Mouse (Mus musculus): ENCODE results near the gene Pik3c2g.

The Pik3c2g gene

DNA sequence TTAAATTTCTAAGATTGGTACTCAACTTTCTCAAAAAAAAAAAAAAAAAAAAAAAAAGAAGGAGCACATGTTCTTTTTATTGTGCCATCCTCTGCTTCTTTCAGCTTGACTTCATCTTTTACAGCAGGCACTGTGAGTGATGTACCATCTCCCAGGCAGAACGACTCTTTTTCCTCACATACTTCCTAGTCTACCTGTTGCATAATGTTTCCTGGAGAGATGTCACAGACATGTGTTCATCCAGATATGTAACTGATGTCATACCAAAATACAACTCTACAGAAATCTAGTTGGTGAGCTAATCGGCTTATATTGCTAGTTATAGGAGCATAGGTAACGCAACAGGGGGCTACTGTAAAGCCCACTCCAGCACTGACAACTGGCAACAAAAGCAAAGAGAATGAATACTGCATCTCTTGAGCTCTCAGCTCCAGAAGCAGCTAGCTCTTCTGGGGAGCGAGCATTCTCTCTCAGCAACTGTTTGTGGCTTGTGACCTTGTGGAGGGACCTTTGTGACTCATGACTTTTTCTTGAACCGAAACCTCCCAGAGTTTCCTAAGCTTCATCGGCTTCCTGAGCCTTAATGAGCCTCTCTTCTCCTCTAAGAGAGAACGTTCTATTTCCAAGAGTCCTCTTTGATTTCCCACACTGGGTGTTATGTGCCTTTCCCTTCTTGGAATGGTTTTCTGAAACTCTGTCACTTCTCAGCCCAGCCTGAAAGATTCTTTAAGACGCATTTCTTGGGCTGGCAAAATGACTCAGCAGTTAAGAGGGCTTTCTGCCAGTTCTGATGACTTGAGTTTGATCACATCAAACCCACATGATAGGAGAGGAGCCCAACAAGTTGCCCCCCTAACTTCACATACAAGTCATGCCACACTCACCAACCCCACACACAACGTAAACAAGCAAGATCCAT is 148.9 kb downstream of the Pik3c2g start:
- no peak for DNase-seq

DNA sequence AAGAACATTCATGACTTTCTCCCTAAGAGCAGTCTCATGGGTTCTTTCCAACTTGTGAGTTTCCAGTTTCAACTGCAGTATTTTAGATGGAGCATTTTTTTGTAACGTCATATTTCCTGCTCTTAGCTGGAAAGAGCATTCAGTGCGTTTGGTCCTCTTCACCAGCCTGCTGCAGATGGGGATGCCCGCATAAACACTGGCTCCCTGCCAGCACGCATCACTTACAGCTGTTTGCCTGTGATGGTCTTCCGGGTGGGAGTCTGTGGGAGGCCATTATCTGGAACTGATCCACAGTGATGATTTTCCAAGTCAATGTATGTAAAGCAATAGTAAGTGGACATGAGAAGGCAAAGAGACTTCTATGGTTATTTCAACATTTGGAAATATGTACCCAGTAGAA is 151.3 kb downstream of the Pik3c2g start:
- peak; percentile 23 for DNase-seq

GRCm38 (mm10) chr6:139742693-139743432 is 155.8 kb downstream of the Pik3c2g start:
- DNase-seq = no peak

DNA sequence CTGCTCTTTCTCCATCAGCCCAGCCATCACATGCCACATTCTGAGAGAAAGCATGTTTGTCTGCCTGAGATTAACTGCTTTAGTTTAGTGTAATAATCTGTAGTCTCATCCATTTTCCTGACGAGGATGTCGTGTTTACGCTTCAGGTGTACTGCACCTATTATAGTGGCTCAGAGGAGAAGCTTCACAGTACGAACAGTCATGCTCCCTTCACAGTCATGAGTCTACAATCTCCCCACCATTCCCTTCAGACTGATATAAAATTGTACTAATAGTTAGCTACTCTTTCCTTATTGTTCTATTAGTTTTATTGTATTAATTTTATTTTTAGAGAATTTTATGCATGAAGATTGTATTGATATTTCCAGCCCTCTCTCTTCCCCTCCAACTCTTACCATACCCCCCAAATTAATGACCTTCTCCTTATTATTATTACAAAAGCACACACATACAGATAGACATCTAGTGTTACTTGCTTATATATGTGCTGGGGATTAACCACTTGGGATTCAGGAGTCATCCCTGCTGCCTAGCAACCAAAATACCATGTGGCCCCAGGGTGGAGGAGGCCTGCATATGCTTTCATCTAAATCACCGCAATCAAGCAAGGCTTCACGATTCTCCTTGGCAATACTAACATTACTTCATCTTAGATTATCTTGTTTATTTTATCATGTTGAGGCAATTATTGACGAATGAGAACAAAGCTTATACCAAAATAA is 159.9 kb downstream of the Pik3c2g start:
- DNase-seq = no peak

DNA sequence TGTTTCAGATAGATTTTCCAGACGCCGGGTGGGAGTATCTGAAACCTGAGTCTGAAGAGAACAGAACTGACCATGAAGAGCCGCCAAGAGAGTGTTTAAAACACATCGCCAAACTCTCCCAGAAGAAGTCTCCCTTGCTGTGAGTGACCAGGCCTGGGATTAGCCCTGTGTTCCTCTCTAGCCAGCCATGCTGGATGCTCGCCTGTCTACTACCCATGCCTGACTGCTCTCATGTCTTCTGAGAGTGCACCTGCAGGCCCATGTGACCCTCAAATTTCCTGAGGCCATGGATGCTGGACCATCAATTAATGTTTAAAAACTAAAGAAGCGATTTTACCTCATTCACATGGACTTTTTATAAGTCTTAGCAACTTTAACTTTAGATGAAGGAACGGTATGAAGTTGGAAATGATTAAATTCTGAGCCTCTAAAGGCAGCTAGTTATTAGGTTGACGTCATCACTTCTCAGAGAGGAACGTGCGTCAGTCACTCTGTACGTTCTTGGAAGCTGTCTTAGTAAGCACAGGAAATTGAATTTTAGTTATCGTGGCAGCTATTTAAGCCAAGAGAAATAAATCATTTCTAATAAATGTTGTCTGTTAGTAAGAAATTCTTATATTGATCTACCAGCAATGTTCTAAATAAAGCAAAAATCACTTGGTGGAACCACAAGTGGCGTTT is 161.2 kb downstream of the Pik3c2g start:
- no peak for DNase-seq

GRCm38 (mm10) chr6:139750599-139750998 is 163.6 kb downstream of the Pik3c2g start:
- DNase-seq = no peak

GRCm38 (mm10) chr6:139751022-139751421 is 164.0 kb downstream of the Pik3c2g start:
- DNase-seq = no peak

- DNase-seq = no peak
Measured at GRCm38 (mm10) chr6:139757876-139758275, 170.9 kb downstream of the Pik3c2g start.

- DNase-seq = no peak
Measured at GRCm38 (mm10) chr6:139760978-139761377, 174.0 kb downstream of the Pik3c2g start.

- no peak for DNase-seq
Measured at GRCm38 (mm10) chr6:139764398-139764797, 177.4 kb downstream of the Pik3c2g start.

DNA sequence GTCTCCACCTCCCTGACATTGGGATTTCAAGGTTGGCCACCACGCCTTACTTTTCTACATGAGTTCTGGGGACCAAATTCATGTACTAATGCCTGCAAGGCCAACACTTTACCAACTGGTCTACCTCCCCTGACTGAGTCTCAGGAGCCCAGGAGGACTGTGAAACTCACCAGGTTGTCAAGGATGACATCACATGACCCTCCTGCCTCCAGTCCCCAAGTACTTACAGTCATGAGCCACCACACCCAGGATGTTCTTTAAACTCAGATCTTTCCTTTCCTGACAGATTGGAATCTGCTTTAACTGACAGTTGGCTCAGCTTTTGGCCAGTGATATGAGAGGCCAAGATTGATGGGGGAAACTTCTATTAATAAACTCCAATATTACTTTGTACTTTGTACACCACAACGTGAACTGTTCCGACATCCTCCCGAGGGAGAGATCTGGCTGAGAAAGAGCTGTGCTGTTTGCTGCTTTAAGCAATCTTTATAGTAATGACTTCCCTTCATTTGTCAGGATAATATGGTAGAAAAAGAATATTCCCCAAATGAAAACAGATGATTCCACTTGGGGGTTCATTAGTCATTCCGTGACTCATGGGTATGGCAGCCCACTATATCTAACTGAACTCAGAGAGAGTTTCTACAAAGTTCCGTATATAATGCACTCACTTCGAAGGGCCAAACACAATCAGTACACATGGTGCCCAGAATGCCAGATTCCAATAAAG is 182.9 kb downstream of the Pik3c2g start:
- no peak for DNase-seq

- no peak for DNase-seq
Measured at GRCm38 (mm10) chr6:139770535-139770934, 183.5 kb downstream of the Pik3c2g start.

DNA sequence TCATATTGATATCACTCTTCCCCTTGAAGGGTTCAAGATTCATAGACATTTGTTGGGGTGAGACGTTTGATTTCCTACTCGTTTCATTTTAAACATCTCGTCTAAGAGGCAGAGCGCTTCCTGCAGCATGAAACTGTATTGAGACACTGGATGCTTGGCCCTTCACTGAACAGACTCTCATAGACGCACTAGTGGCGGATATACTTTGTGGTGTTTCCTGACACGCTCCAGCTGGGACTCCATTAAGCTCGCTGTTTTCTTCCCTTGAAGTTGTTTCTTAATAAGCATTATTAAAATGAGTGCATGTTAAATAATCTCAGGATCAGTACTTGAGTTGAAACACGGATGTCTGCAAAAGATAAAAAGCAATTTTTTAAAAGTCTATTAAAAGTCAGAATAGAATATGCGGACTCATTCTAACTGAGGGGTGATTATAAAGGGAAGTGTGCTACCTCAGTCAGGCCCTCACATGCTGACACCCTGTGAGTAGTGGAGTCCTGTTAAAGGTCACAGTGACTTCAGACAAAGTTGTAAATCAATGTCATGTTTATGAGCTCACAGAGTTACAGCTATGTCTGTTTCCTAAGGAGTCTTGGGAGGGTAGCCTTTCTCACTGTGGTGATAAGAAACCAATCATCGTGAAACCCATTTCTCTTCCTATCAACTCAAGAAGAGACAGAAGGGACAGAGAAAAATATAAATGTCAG is 190.7 kb downstream of the Pik3c2g start:
- DNase-seq = no peak

DNA sequence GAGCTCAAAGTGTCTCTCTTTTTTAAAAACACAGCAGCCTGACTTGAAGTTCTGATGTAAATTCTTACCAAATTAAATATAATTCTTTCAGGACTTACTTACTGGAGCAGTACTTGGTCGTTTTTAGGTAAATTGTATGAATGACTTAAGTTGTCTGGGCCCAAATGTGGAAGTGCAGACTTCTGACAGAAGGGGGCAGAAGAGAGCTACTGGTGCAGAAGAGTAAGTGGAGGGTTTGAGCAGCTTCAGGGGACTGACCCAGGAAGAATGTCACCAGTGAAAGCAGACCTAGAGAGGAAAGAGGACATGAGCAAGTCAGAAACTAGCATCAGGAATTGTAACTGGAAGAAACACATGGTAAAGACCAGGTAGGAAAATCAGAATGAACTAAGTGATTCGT is 193.0 kb downstream of the Pik3c2g start:
- DNase-seq = no peak

DNA sequence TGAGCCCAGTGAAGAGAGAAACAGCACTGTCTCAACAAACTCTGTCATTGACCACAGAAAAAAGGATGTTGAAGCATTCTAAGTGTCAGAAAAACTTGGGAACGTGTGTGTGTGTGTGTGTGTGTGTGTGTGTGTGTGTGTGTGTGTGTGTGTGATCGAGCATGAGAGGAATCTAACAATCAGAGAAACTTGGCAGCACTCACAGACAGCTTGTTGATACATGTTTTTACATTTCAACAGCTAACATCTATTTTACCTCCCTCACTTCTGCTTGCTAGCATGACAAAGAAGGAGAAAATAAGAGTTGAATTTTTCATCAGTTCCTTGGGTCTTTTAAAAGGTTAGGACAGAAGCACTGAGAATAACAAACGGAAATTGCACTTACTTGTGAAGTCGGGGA is 202.5 kb downstream of the Pik3c2g start:
- no peak for DNase-seq

DNA sequence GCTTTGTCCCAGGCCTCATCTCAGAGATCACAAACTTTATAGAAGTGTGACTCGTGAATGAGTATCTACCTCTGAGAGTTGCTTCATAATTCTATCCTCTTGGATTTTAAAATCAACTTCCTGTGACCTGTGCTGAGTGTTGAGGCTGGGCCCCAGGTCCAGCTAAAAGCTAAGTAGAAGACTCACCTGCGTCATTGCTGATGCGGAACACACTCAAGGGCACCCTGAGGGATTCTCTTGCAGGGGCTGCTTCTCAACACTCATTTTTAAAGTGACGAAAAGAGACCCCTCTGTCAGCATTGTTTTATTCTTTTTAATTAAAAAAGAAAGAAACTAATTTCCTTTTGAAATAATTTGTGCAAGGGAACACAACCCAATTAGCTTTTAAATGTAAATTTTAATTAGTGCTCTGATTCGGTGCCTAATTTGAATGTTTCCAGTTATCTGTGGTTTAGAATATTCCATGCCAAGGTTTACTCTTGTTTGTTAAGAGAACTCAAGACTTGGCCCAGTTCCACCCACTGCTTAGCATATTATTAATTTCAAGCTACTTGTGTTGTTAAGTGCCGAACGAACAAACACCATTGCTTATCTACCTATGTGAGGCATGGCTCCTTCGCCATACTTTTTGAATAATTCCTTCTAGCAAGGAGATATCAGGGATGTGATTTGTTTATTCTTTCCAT is 212.7 kb downstream of the Pik3c2g start:
- no peak for DNase-seq

GRCm38 (mm10) chr6:139821916-139822315 is 234.9 kb downstream of the Pik3c2g start:
- no peak for DNase-seq

GRCm38 (mm10) chr6:139838239-139838638 is 251.2 kb downstream of the Pik3c2g start:
- DNase-seq = no peak

DNA sequence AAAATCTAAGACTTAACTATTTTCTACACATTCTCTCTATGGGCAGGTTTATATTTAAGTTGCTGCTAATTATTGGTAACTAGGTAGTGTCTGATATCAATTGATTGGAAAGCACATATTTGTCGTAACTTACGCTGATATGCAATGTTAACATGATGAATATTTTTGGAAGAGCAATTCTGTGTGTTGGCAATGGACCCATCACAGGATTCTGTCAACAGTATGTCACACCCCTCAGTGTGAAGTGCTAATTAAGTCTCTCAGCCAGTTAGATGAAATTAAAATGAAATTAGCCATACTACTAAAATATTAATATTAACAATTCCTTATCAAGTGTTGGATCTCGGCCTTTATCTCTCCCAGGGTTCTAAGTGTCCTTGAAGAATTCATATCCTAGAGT is 251.7 kb downstream of the Pik3c2g start:
- no peak for DNase-seq

DNA sequence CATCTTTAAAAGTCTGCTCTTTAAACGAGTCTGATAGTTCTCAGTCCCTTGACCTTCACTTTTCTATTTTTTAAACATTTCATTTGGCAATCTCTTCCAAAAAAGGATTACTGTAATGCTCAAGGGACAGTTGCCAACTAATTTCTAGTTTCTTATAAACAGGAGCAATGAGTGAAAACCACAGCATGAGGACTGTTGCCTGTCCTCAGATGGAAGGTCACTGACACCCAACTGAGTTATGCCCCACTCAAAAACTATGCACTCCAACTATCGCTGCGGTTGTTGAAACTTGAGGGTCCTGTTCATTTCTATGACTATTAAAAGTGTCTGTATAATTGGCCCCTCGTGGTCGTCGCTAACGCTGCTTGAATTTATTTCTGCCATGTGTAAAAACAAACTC is 252.9 kb downstream of the Pik3c2g start:
- no peak for DNase-seq

DNA sequence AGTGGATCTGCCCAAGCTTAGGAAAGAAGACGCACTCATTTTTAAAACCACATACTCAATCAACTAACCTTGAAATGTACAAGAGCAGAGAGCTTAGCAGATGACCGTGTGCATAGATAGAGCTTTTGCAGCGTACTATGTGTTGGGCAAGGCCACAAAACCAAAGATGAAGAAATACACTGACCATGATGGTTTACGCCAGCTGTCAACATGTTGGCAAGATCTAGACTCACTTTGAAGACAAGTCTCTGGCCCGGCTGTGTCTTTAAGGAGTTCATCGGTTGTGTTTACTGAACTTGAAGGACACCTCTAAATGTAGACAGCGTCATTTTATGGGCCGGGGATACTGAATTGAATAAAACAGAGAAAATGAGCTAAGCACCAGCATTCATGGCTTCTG is 254.3 kb downstream of the Pik3c2g start:
- no peak for DNase-seq
